Mouse (Mus musculus) left cerebral cortex, adult 11 months (tissue): ENCODE data around the gene 4930507D05Rik.
"Not testable (repeated sequence)": the region's sequence is repeated elsewhere in the genome, so short reads cannot be mapped to it uniquely, and the experiment has no call there.

Source experiments
- DNase-seq: peaks from one replicate; pipeline ENCODE4 v3.0.0; 2022; ENCODE audit warnings: low spot score

Gene 4930507D05Rik

DNA sequence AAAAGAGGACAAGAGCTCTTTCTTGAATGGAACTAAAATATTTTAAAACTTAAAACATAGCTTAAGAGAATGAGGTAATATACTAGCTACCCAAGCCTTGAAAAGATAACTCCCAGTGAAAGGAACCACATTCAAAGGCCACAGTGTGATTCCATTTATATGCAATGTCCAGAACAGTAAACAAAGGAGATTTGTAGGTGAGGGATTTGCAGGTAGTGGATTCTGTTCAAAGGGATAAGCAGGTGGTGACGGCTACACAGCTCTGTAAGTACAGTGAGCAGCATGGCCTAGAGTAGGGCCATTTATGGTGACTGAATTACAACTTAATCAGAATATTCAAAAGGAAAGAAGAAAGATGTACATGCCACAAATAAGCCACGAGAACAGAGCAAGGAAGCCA is 27.7 kb downstream of the 4930507D05Rik start:
- DNase-seq = no peak

GRCm38 (mm10) chr10:62481108-62481852 is 32.0 kb downstream of the 4930507D05Rik start:
- no peak for DNase-seq

DNA sequence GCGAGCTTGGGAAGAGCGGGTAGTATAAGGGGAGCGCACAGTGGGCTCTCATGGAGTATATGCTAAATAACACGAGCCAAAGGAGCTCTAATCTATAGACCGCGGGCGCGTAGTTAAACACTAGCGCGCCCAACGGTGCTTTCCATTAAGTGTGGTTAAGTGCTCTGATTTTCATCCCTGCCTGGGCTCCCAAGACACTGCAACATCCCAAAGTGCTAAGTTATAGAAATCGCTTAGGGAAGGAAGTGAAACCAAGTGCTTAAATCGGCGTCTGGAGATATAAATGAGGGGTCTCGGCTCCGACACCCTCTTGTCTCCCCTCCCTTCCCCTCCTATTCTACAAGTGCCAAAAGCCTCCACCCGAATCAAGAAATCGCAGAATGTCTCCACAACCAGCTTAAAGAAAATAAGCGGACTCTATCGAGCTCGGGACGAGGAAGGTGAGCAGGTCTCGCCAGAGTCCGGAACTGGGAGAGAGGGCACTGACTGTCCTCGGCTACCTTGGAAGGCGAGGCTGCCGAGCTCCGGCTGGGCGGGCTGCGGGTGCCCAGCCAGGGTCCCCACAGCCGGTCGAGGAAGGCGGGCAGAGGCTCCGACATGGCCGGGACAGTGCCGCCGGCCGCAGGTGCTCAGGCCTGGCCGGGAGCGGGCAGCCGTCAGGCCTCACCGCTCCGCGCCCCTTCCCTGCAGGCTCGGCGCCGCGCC is 36.7 kb downstream of the 4930507D05Rik start:
- no peak for DNase-seq

- DNase-seq = peak; percentile 98
These were observed 37.5 kb downstream of the 4930507D05Rik start, which contains the start of gene Vps26a for GRCm38 (mm10) chr10:62486618-62487415. Vps26a (minus strand) TSS chr10:62486805.

GRCm38 (mm10) chr10:62488266-62488665 is 39.0 kb downstream of the 4930507D05Rik start:
- DNase-seq = peak; percentile 42

- not testable (repeated sequence) for DNase-seq
These were observed 42.4 kb downstream of the 4930507D05Rik start for GRCm38 (mm10) chr10:62491681-62492080.

- DNase-seq = peak; percentile 39
These were observed 51.0 kb downstream of the 4930507D05Rik start for GRCm38 (mm10) chr10:62500088-62500915.
